Mouse (Mus musculus): Measurements from ENCODE around the gene Ppp1r8. TPM values are rescaled to one million over a fixed set of nuclear protein-coding genes. Genes with fewer than 3 reads are reported as not detected.
A peak's percentile ranks its signal among the peaks of the same experiment; 100 is the strongest.

Gene Ppp1r8
- total and polyA plus RNA-seq, 2 experiments from 2014 or later = 42.7 to 76.4 TPM

GRCm38 (mm10) chr4:132873481-132874362 is 30.8 kb upstream of the Ppp1r8 start:
- Histone ChIP-seq H3K4me1 (ENCODE audit: insufficient read depth) (no peaks in the 10 kb centered on the region), H3K4me2 (ENCODE audit: low read depth) (no peak overlapping the region), H3K36me3 (ENCODE audit: insufficient read depth) (peaks cover 27% of the 10 kb centered on the region), H3K4me3 (ENCODE audit: low read depth, low read length) (no peak overlapping the region), H3K27me3 (ENCODE audit: insufficient read depth, low read length) (no peaks in the 10 kb centered on the region), H3K27ac (ENCODE audit: low read depth, low read length) (no peak overlapping the region), H3K9ac (no peak overlapping the region), H3K9me3 (ENCODE audit: low read length) (no peaks in the 10 kb centered on the region)
- no peak for ATAC-seq
- no peak for DNase-seq
- TF ChIP-seq CTCF (IDR thresholded peaks at IDR 0.05; ENCODE audit: low read depth) = no peak
- 92% methylated on average over 11 of the region's 11 CpGs for WGBS

GRCm38 (mm10) chr4:132871116-132871515 is 28.1 kb upstream of the Ppp1r8 start:
- ATAC-seq = no peak
- no peaks in the 10 kb centered on the region for H3K27me3 ChIP-seq (ENCODE audit: insufficient read depth, low read length)
- no peak overlapping the region for H3K27ac ChIP-seq (ENCODE audit: low read depth, low read length)
- H3K36me3 ChIP-seq (ENCODE audit: insufficient read depth) = peaks cover 50% of the 10 kb centered on the region
- no peak for TF ChIP-seq CTCF (IDR thresholded peaks at IDR 0.05; ENCODE audit: low read depth)
- H3K4me2 ChIP-seq (ENCODE audit: low read depth) = no peak overlapping the region
- no peaks in the 10 kb centered on the region for H3K4me1 ChIP-seq (ENCODE audit: insufficient read depth)
- no peak overlapping the region for H3K9ac ChIP-seq
- H3K9me3 ChIP-seq (ENCODE audit: low read length) = no peaks in the 10 kb centered on the region
- 97% methylated on average over 3 of the region's 3 CpGs for WGBS
- no peak for DNase-seq
- no peak overlapping the region for H3K4me3 ChIP-seq (ENCODE audit: low read depth, low read length)

- no peaks in the 10 kb centered on the region for H3K27me3 ChIP-seq (ENCODE audit: insufficient read depth, low read length)
- TF ChIP-seq CTCF (IDR thresholded peaks at IDR 0.05; ENCODE audit: low read depth) = no peak
- no peak overlapping the region for H3K9ac ChIP-seq
- WGBS = 93% methylated on average over 2 of the region's 2 CpGs
- no peak overlapping the region for H3K4me2 ChIP-seq (ENCODE audit: low read depth)
- ATAC-seq (no peak), DNase-seq (no peak)
- H3K27ac ChIP-seq (ENCODE audit: low read depth, low read length) = no peak overlapping the region
- H3K4me1 ChIP-seq (ENCODE audit: insufficient read depth) = no peaks in the 10 kb centered on the region
- no peaks in the 10 kb centered on the region for H3K9me3 ChIP-seq (ENCODE audit: low read length)
- H3K36me3 ChIP-seq (ENCODE audit: insufficient read depth) = peaks cover 76% of the 10 kb centered on the region
- H3K4me3 ChIP-seq (ENCODE audit: low read depth, low read length) = no peak overlapping the region
These were observed 21.9 kb upstream of the Ppp1r8 start for GRCm38 (mm10) chr4:132864856-132865255.

- Histone ChIP-seq H3K9me3 (ENCODE audit: low read length) (no peaks in the 10 kb centered on the region), H3K4me1 (ENCODE audit: insufficient read depth) (no peaks in the 10 kb centered on the region), H3K9ac (no peak overlapping the region), H3K36me3 (ENCODE audit: insufficient read depth) (peaks cover 75% of the 10 kb centered on the region), H3K27me3 (ENCODE audit: insufficient read depth, low read length) (no peaks in the 10 kb centered on the region), H3K4me2 (ENCODE audit: low read depth) (no peak overlapping the region), H3K27ac (ENCODE audit: low read depth, low read length) (no peak overlapping the region), H3K4me3 (ENCODE audit: low read depth, low read length) (no peak overlapping the region)
- no peak for DNase-seq
- no peak for TF ChIP-seq CTCF (IDR thresholded peaks at IDR 0.05; ENCODE audit: low read depth)
- ATAC-seq = no peak
- WGBS = 90% methylated on average over 13 of the region's 13 CpGs
These were observed 20.0 kb upstream of the Ppp1r8 start for GRCm38 (mm10) chr4:132863012-132863411.

GRCm38 (mm10) chr4:132860880-132861279 is 17.9 kb upstream of the Ppp1r8 start:
- Histone ChIP-seq H3K4me3 (ENCODE audit: low read depth, low read length) (no peak overlapping the region), H3K9me3 (ENCODE audit: low read length) (no peaks in the 10 kb centered on the region), H3K27me3 (ENCODE audit: insufficient read depth, low read length) (no peaks in the 10 kb centered on the region), H3K4me1 (ENCODE audit: insufficient read depth) (no peaks in the 10 kb centered on the region), H3K36me3 (ENCODE audit: insufficient read depth) (peaks cover 78% of the 10 kb centered on the region), H3K27ac (ENCODE audit: low read depth, low read length) (no peak overlapping the region), H3K9ac (no peak overlapping the region), H3K4me2 (ENCODE audit: low read depth) (no peak overlapping the region)
- 97% methylated on average over 1 of the region's 1 CpGs for WGBS
- DNase-seq (no peak), ATAC-seq (no peak)
- TF ChIP-seq CTCF (IDR thresholded peaks at IDR 0.05; ENCODE audit: low read depth) = no peak

- Histone ChIP-seq H3K4me1 (ENCODE audit: insufficient read depth) (peaks cover 10% of the 10 kb centered on the region), H3K36me3 (ENCODE audit: insufficient read depth) (peaks cover 20% of the 10 kb centered on the region), H3K27ac (ENCODE audit: low read depth, low read length) (peak overlapping the region; percentile 66), H3K4me3 (ENCODE audit: low read depth, low read length) (peak overlapping the region; percentile 69), H3K4me2 (ENCODE audit: low read depth) (peak overlapping the region; percentile 87), H3K9me3 (ENCODE audit: low read length) (no peaks in the 10 kb centered on the region), H3K9ac (peak overlapping the region; percentile 75), H3K27me3 (ENCODE audit: insufficient read depth, low read length) (no peaks in the 10 kb centered on the region)
- WGBS = 88% methylated on average over 1 of the region's 1 CpGs
- no peak for TF ChIP-seq CTCF (IDR thresholded peaks at IDR 0.05; ENCODE audit: low read depth)
- ATAC-seq (no peak), DNase-seq (no peak)
These were observed 719 bp upstream of the Ppp1r8 start for GRCm38 (mm10) chr4:132843705-132844071.

- WGBS = under 1% methylated on average over 30 of the region's 30 CpGs
- peaks cover 23% of the 10 kb centered on the region for H3K36me3 ChIP-seq (ENCODE audit: insufficient read depth)
These were observed 575 bp downstream of the Ppp1r8 start for GRCm38 (mm10) chr4:132842281-132842906.

More at GRCm38 (mm10) chr4:132842281-132842906, 575 bp downstream of the Ppp1r8 start:
- Histone ChIP-seq H3K27me3 (ENCODE audit: insufficient read depth, low read length) (no peaks in the 10 kb centered on the region), H3K9ac (peak overlapping the region; percentile 75), H3K4me3 (ENCODE audit: low read depth, low read length) (peak overlapping the region; percentile 69), H3K4me1 (ENCODE audit: insufficient read depth) (peaks cover 10% of the 10 kb centered on the region), H3K9me3 (ENCODE audit: low read length) (no peaks in the 10 kb centered on the region), H3K4me2 (ENCODE audit: low read depth) (peak overlapping the region; percentile 87), H3K27ac (ENCODE audit: low read depth, low read length) (peak overlapping the region; percentile 62)
- no peak for TF ChIP-seq CTCF (IDR thresholded peaks at IDR 0.05; ENCODE audit: low read depth)
- DNase-seq (peak; percentile 27), ATAC-seq (no peak)

Data from forebrain, postnatal 0 days (tissue).